Mouse (Mus musculus): Measurements from ENCODE around the gene Nudt22. TPM values are rescaled to one million over a fixed set of nuclear protein-coding genes. Genes with fewer than 3 reads are reported as not detected.

Gene Nudt22
- total and polyA plus RNA-seq, 3 experiments: 16.6 to 23.9 (median 17.8) TPM

- H3K9me3 ChIP-seq (replicated peaks): no peaks in the 10 kb centered on the region
- DNase-seq (ENCODE audit: low spot score) (peak; percentile 55), ATAC-seq (ENCODE audit: extremely low read depth, insufficient number of reproducible peaks, low FRiP score, poor library complexity, severe bottlenecking) (peak; percentile 59)
- peaks cover 95% of the 10 kb centered on the region for H3K36me3 ChIP-seq (replicated peaks)
- H3K4me3 ChIP-seq (ENCODE audit: low read depth, low read length): peak overlapping the region; percentile 67
- H3K27me3 ChIP-seq (ENCODE audit: insufficient read depth, low read length): no peaks in the 10 kb centered on the region
- H3K4me1 ChIP-seq (ENCODE audit: insufficient read depth, low read depth, low read length): peaks cover 58% of the 10 kb centered on the region
- TF ChIP-seq TAL1 (conservative IDR thresholded peaks at IDR 0.05; ENCODE audit: low read depth, low read length): no peak
- TF ChIP-seq POLR2AphosphoS5 (IDR thresholded peaks at IDR 0.05; ENCODE audit: insufficient replicate concordance, low read depth, low read length): no peak
- no peak for TF ChIP-seq CTCF (IDR thresholded peaks at IDR 0.05; ENCODE audit: low read depth, low read length)
- TF ChIP-seq GATA1 (IDR thresholded peaks at IDR 0.05; ENCODE audit: borderline replicate concordance, low read length): no peak
- no peak for TF ChIP-seq GATA2 (IDR thresholded peaks at IDR 0.05; ENCODE audit: borderline replicate concordance, low read depth, low read length)
Measured at GRCm38 (mm10) chr19:7017541-7018457, 21.9 kb upstream of the Nudt22 start.

GRCm38 (mm10) chr19:7014481-7015135, 18.7 kb upstream of the Nudt22 start:
- Histone ChIP-seq H3K9me3 (replicated peaks) (no peaks in the 10 kb centered on the region), H3K36me3 (replicated peaks) (peaks cover 80% of the 10 kb centered on the region), H3K4me3 (ENCODE audit: low read depth, low read length) (no peak overlapping the region), H3K4me1 (ENCODE audit: insufficient read depth, low read depth, low read length) (peaks cover 35% of the 10 kb centered on the region), H3K27me3 (ENCODE audit: insufficient read depth, low read length) (no peaks in the 10 kb centered on the region)
- TF ChIP-seq CTCF (IDR thresholded peaks at IDR 0.05; ENCODE audit: low read depth, low read length): no peak
- no peak for TF ChIP-seq GATA2 (IDR thresholded peaks at IDR 0.05; ENCODE audit: borderline replicate concordance, low read depth, low read length)
- TF ChIP-seq TAL1 (conservative IDR thresholded peaks at IDR 0.05; ENCODE audit: low read depth, low read length): no peak
- DNase-seq (ENCODE audit: low spot score) (no peak), ATAC-seq (ENCODE audit: extremely low read depth, insufficient number of reproducible peaks, low FRiP score, poor library complexity, severe bottlenecking) (no peak)

- Histone ChIP-seq H3K4me1 (ENCODE audit: insufficient read depth, low read depth, low read length) (peaks cover 29% of the 10 kb centered on the region), H3K9me3 (replicated peaks) (no peaks in the 10 kb centered on the region), H3K4me3 (ENCODE audit: low read depth, low read length) (no peak overlapping the region), H3K36me3 (replicated peaks) (peaks cover 79% of the 10 kb centered on the region), H3K27me3 (ENCODE audit: insufficient read depth, low read length) (no peaks in the 10 kb centered on the region)
- no peak for ATAC-seq (ENCODE audit: extremely low read depth, insufficient number of reproducible peaks, low FRiP score, poor library complexity, severe bottlenecking)
- DNase-seq (ENCODE audit: low spot score): no peak
- TF ChIP-seq GATA2 (IDR thresholded peaks at IDR 0.05; ENCODE audit: borderline replicate concordance, low read depth, low read length): no peak
- no peak for TF ChIP-seq POLR2AphosphoS5 (IDR thresholded peaks at IDR 0.05; ENCODE audit: insufficient replicate concordance, low read depth, low read length)
- TF ChIP-seq CTCF (IDR thresholded peaks at IDR 0.05; ENCODE audit: low read depth, low read length): no peak
- TF ChIP-seq GATA1 (IDR thresholded peaks at IDR 0.05; ENCODE audit: borderline replicate concordance, low read length): no peak
- TF ChIP-seq TAL1 (conservative IDR thresholded peaks at IDR 0.05; ENCODE audit: low read depth, low read length): no peak
Measured at GRCm38 (mm10) chr19:7013984-7014383, 18.1 kb upstream of the Nudt22 start.

- Histone ChIP-seq H3K27me3 (ENCODE audit: insufficient read depth, low read length) (no peaks in the 10 kb centered on the region; the same call in 1 of the 2 replicates), H3K9me3 (replicated peaks) (no peaks in the 10 kb centered on the region), H3K4me1 (ENCODE audit: insufficient read depth, low read depth, low read length) (peaks cover 17% of the 10 kb centered on the region), H3K4me3 (ENCODE audit: low read depth, low read length) (no peak overlapping the region), H3K36me3 (replicated peaks) (peaks cover 75% of the 10 kb centered on the region)
- TF ChIP-seq GATA1 (IDR thresholded peaks at IDR 0.05; ENCODE audit: borderline replicate concordance, low read length): no peak
- TF ChIP-seq POLR2AphosphoS5 (IDR thresholded peaks at IDR 0.05; ENCODE audit: insufficient replicate concordance, low read depth, low read length): no peak
- no peak for TF ChIP-seq CTCF (IDR thresholded peaks at IDR 0.05; ENCODE audit: low read depth, low read length)
- TF ChIP-seq GATA2 (IDR thresholded peaks at IDR 0.05; ENCODE audit: borderline replicate concordance, low read depth, low read length): no peak
- TF ChIP-seq TAL1 (conservative IDR thresholded peaks at IDR 0.05; ENCODE audit: low read depth, low read length): no peak
- DNase-seq (ENCODE audit: low spot score) (no peak), ATAC-seq (ENCODE audit: extremely low read depth, insufficient number of reproducible peaks, low FRiP score, poor library complexity, severe bottlenecking) (no peak)
Measured at GRCm38 (mm10) chr19:7012426-7012825, 16.5 kb upstream of the Nudt22 start.

- ATAC-seq (ENCODE audit: extremely low read depth, insufficient number of reproducible peaks, low FRiP score, poor library complexity, severe bottlenecking) (no peak), DNase-seq (ENCODE audit: low spot score) (no peak)
- H3K36me3 ChIP-seq (replicated peaks): peaks cover 72% of the 10 kb centered on the region
- peaks cover 3% of the 10 kb centered on the region; the same call in 1 of the 2 replicates for H3K4me1 ChIP-seq (ENCODE audit: insufficient read depth, low read depth, low read length)
- no peaks in the 10 kb centered on the region for H3K9me3 ChIP-seq (replicated peaks)
- TF ChIP-seq GATA2 (IDR thresholded peaks at IDR 0.05; ENCODE audit: borderline replicate concordance, low read depth, low read length): no peak
- TF ChIP-seq TAL1 (conservative IDR thresholded peaks at IDR 0.05; ENCODE audit: low read depth, low read length): no peak
- no peak for TF ChIP-seq POLR2AphosphoS5 (IDR thresholded peaks at IDR 0.05; ENCODE audit: insufficient replicate concordance, low read depth, low read length)
- TF ChIP-seq CTCF (IDR thresholded peaks at IDR 0.05; ENCODE audit: low read depth, low read length): no peak
- TF ChIP-seq GATA1 (IDR thresholded peaks at IDR 0.05; ENCODE audit: borderline replicate concordance, low read length): no peak
- no peaks in the 10 kb centered on the region; the same call in 1 of the 2 replicates for H3K27me3 ChIP-seq (ENCODE audit: insufficient read depth, low read length)
- no peak overlapping the region for H3K4me3 ChIP-seq (ENCODE audit: low read depth, low read length)
Measured at GRCm38 (mm10) chr19:7006892-7007593, 11.1 kb upstream of the Nudt22 start.

Data from G1E (cell line).